Mouse (Mus musculus) spleen, postnatal 4 days (tissue): ENCODE results near the gene Lrrc41.

Experiments used
- DNase-seq, 2 experiments: peaks; one replicate each; pipeline ENCODE4 v3.0.0; 2022; ENCODE audit warnings: low spot score in 2 of 2

Lrrc41 gene

GRCm38 (mm10) chr4:116074861-116075620 lies at the start of gene Lrrc41, which contains the start of gene Uqcrh:
Lrrc41 (plus strand) TSS chr4:116075269.
Uqcrh (minus strand) TSS chr4:116075071.
- DNase-seq, result peak; percentile 96 to 98

GRCm38 (mm10) chr4:116032906-116033305 lies 42.2 kb upstream of the Lrrc41 start:
- no peak for DNase-seq

DNA sequence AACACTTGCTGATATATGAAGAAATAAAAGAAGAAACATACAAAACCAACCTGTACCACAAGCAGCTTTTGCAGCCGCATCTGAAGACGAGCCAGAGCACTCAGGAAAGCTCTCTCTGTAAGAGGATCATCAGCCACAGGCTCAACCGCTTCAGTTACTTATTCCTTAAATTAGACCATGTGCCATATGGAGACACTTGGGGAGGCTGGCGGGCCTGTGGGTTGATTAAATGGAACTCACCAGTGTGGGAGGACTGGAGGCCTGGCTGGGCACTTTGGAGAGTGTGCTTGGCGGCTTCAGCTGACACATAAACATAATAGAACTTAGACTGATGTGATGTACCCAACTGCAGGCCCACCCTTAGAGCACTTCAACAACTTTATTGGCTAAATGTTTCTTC lies 41.7 kb upstream of the Lrrc41 start:
- DNase-seq, result no peak

DNA sequence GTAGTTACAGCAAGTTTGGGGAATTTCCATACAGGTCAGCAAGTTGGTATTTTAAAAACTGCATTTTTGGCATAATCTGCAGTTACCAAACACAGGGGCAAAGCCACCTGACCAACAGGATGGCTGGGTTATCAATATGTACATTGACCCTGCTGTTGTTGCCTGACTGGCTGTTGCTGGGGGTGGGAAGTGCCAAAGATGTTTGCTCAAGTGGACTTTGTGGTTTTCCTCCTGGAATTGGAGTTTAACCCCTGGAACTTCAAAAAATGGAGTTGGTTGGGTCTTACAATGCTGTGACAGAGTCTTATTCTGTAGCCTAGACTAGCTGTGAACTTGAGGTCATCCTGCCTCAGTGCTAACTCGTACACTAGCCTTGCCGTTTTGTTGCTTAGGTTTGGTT lies 34.6 kb upstream of the Lrrc41 start:
- DNase-seq, result no peak

GRCm38 (mm10) chr4:116042186-116042585 lies 32.9 kb upstream of the Lrrc41 start:
- no peak for DNase-seq

DNA sequence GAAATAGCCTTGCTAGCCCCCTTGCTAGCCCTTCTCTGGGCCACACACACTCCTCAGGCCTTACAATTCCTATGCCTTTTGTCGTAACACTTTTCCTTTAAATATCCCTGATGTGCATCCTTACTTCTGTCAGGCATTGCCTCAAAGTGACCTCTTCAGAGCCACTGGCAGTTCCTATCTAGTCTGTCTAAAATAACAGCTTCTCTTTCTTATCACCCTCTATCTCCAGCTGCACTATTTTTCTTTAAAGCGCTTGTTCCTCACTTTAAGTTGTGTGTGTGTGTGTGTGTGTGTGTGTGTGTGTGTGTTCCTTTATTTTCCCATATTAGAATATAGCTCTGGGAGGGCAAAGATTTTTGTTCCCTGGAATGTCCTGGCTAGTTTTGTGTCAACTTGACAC lies 28.5 kb upstream of the Lrrc41 start:
- no peak for DNase-seq

GRCm38 (mm10) chr4:116047681-116048080 lies 27.4 kb upstream of the Lrrc41 start:
- no peak for DNase-seq

DNA sequence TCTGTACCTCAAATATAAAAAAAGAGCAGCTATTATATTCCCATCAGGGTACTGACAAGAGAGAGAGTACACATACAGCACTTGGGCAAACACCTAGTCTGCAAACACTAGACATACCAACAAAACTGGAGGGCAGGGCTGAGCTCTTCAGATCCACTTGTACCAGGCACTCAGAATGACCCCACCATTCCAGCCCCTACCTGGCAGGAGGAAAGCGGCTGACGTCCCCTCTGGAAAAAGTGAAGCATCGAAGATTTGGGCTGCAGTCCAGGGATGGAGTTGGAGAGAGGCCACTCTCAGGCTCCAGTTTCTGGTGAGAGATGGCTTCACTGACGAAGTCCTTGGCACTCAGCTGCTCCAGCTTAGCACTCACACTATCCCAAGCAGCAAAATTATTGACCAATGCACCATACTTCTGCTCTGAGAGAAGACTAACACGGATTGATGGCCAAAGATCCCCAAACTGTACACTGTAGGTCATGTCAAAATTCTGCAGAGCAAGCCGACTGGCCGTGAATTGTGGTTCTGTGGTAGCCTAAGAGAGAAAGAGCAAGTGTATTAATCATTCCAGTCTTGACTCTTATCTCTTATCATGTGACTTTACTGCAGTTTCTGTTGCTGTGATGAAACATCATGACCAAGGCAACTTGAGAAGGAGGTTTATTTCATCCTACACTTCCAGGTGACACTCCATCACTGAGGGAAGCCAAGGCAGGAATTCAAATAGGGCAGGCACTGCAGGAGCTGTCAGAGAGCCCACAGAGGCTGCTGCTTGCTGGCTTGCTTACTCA lies 26.7 kb upstream of the Lrrc41 start:
- DNase-seq, result no peak

GRCm38 (mm10) chr4:116049211-116049610 lies 25.9 kb upstream of the Lrrc41 start:
- DNase-seq, result no peak

GRCm38 (mm10) chr4:116052526-116053293 lies 22.4 kb upstream of the Lrrc41 start:
- peak; percentile 29 to 64 for DNase-seq

DNA sequence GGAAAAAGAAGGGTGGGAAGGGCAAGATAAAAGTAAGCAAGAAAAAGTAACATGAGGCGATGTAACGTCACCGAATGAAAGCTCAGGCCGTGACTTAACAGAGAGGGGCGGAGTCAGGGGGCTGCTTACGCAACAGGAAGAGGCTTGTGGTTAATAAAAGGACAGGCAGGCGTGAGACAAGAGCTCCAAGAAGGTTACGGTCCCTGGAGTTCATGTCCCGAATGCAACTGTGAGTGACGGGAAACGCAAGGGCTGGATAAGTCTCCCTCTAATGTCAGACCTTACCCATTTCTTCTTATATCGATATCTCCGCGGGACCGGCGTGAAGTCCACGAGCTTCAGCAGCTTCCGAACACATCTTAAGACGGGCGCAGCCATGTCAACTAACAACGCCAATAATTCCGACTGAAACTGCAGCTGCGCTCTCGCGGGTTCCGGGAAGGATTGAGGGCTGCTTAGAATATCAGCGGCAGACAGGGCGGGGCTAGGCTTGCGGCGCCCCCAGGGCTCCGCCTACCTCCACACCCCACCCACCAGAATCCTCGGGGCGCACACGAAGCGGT lies 21.6 kb upstream of the Lrrc41 start, which contains the start of gene Nsun4:
Gene Nsun4, minus strand, starts transcription at position 478 of the 563 bp plus-strand sequence.
- peak; percentile 87 to 90 for DNase-seq

DNA sequence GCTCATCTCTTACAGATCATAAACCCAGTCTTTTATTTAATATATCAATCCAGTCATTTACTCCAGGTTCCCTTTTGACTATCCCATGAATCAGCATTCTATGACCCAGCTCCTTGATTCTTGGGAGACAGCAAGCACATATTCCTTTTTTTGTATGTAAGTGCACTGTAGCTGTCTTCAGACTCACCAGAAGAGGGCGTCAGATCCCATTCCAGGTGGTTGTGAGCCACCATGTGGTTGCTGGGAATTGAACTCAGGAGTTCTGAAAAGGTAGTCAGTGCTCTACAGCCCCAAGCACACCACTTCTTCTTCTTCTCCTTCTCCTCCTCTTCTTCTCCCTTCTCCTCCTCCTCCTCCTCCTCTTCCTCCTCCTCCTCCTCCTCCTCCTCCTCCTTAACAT lies 17.5 kb upstream of the Lrrc41 start:
- no peak for DNase-seq

DNA sequence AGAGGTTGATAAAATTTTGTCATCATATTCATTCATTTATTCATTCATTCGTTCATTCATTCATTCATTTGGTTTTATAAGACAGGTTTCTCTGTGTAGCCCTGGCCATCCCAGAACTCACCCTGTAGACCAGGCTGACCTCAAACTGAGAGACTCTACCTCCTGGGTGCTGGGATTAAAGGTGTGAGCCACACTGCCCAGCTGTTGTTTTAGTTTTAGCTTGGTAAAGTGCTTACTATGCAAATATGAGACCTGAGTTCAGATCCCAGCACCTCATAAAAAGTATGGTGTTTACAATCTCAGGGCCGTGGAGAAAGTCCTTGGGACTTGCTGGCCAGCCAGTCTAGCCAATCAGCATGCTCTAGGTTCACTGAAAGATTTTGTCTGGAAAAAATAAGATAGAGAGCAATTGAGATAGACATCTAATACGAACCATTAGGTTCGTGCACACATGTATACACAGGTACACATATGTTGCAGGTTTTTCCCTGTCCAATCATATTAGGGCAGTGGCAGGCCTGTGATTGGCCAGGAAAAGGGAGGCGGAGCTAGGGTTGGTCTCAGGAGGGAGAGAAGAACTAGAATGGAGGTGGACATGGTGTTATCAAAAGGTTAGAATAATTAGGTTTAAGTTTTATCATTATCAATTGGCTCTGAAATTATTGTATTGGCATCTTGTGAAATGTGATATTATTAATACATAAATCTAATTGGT lies 15.9 kb upstream of the Lrrc41 start:
- DNase-seq, result no peak

DNA sequence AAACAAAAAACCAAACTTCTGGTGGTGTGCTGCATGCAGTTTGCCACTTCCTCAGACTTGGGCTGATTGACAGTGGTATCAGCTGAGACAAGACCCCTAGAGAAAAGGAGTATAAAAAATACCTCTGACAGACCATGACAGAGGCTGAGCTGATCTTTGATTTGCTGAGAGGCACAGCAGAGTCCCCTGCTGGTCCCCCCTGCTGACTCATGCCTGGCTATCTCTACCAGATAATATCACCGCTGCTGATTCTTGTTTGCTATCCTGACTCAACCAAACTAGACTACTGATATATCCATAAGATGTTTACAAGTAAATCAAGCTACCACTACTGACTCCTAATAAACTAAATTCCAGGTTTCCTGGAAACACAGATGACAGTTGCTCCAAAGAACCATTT lies 11.2 kb upstream of the Lrrc41 start:
- DNase-seq, result no peak

GRCm38 (mm10) chr4:116070116-116070515 lies 5.0 kb upstream of the Lrrc41 start:
- DNase-seq, result no peak

- DNase-seq, result no peak
Observed at GRCm38 (mm10) chr4:116073146-116073545, 1.9 kb upstream of the Lrrc41 start.

- DNase-seq, result no peak
Observed at GRCm38 (mm10) chr4:116074145-116074675, 859 bp upstream of the Lrrc41 start.

- peak; percentile 78 to 90 for DNase-seq
Observed at GRCm38 (mm10) chr4:116075631-116076368, 731 bp downstream of the Lrrc41 start.

- peak; percentile 56 to 83 for DNase-seq
Observed at GRCm38 (mm10) chr4:116076369-116077231, 1.5 kb downstream of the Lrrc41 start.
